Mouse (Mus musculus) lung, embryonic 16.5 days (tissue): ENCODE measurements at regions not wholly inside any gene's neighbourhood (a gene's known extent, or its start where the extent isn't known, plus 50 kb on each side); places are given as distances from the start of the nearest gene placed in this dataset.

Experiments
- ATAC-seq: fragments of 200-750 bp; cut with Nextera tagmentation; 2 replicates; pipeline ENCODE4 v1.8.0; 2017; ENCODE audit warnings: low read depth, mild to moderate bottlenecking, moderate library complexity
- H3K27ac ChIP-seq: fragments of 300-500 bp; sonication (generic); 2 replicates; pipeline ENCODE4 v1.5.1; 2014; ENCODE audit warnings: mild to moderate bottlenecking, control low read depth, low read length
- H3K27me3 ChIP-seq: fragments of 300-500 bp; sonication (generic); 2 replicates; pipeline ENCODE4 v1.6.1; 2014; ENCODE audit warnings: low read depth, low read length, mixed read lengths; ENCODE audit not compliant: control insufficient read depth, insufficient read depth
- H3K36me3 ChIP-seq: fragments of 300-500 bp; sonication (generic); 2 replicates; pipeline ENCODE4 v1.6.1; 2014; ENCODE audit warnings: low read length; ENCODE audit not compliant: control insufficient read depth, insufficient read depth
- H3K4me1 ChIP-seq: fragments of 300-500 bp; sonication (generic); replicated peaks from 2 replicates; pipeline ENCODE4 v1.6.1; 2014; ENCODE audit warnings: low read length, mixed read lengths; ENCODE audit not compliant: control insufficient read depth, insufficient read depth
- H3K4me2 ChIP-seq: fragments of 300-500 bp; sonication (generic); 2 replicates; pipeline ENCODE4 v1.6.1; 2014; ENCODE audit warnings: low read depth, low read length, control low read depth
- H3K4me3 ChIP-seq: fragments of 300-500 bp; sonication (generic); 2 replicates; pipeline ENCODE4 v1.5.1; 2014; ENCODE audit warnings: mild to moderate bottlenecking, low read length, control low read depth
- H3K9ac ChIP-seq: fragments of 300-500 bp; sonication (generic); 2 replicates; pipeline ENCODE4 v1.6.1; 2014; ENCODE audit warnings: low read length, control low read depth
- H3K9me3 ChIP-seq: fragments of 300-500 bp; sonication (generic); 2 replicates; pipeline ENCODE4 v1.6.1; 2016; ENCODE audit warnings: low read length; ENCODE audit not compliant: control insufficient read depth
- WGBS: fragments of 180-500 bp; shearing (Covaris S2); extraction: QIAGEN DNeasy Blood & Tissue Kit; methylation state at CpG from one replicate; pipeline ENCODE4 v1.1.7; 2014; 5-methylcytosine and 5-hydroxymethylcytosine counted together

DNA sequence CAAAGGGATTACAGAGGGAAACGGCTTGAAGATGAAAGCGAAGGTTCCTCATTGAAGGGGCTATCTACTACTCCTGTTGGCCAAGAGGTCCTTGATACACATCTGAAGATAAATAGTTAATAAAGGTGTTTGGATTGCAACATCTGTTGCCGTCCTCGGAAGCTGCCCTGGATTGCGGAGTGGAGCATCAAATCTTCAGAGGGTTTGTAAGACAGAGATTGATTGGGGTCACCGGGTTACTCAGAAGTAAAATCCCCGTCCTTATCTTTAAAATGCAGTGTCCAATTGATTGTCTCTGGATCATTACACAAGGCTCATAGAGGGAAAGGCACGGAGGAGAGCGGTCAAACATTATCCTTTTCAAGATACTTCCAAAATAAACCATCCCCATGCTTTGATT lies 212.4 kb upstream of the Hes1 start:
- peaks cover 9% of the 10 kb centered on the region for H3K4me1 ChIP-seq
- H3K36me3 ChIP-seq, result no peaks in the 10 kb centered on the region
- ATAC-seq, result no peak
- H3K9ac ChIP-seq, result no peak overlapping the region
- 25% methylated on average over 9 of the region's 9 CpGs for WGBS
- H3K27me3 ChIP-seq, result no peaks in the 10 kb centered on the region
- no peak overlapping the region for H3K4me3 ChIP-seq
- H3K9me3 ChIP-seq, result no peaks in the 10 kb centered on the region
- H3K27ac ChIP-seq, result no peak overlapping the region
- no peak overlapping the region for H3K4me2 ChIP-seq

- ATAC-seq, result no peak
- H3K27ac ChIP-seq, result no peak overlapping the region
- H3K9me3 ChIP-seq, result no peaks in the 10 kb centered on the region
- no peak overlapping the region for H3K4me3 ChIP-seq
- 0 out of 2 replicates have a peak, but pooled peaks cover 3% of the 10 kb centered on the region for H3K4me1 ChIP-seq
- no peak overlapping the region for H3K9ac ChIP-seq
- WGBS, result 65% methylated on average over 9 of the region's 9 CpGs
- no peaks in the 10 kb centered on the region for H3K27me3 ChIP-seq
- H3K4me2 ChIP-seq, result no peak overlapping the region
- no peaks in the 10 kb centered on the region for H3K36me3 ChIP-seq
These were observed 209.2 kb upstream of the Hes1 start for GRCm38 (mm10) chr16:29854805-29855565.

DNA sequence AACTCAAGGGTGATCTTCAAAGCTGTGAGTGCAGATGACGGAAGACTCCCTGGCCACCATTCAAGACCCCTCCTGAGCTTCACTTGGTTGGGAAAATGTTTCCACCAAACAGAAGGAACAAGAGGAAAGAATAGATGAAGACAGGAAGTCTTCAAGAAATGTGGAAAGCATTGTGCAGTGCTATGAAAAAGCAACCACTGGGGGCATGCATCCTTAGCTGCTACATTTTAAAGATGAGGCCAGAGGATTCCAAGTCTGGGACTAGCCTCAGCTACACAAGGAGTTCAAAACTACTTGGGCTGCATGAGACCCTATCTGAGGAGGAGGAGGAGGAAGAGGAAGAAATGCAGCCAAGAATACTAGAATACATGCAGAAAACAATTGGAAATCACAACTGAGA lies 207.6 kb upstream of the Hes1 start:
- H3K9ac ChIP-seq, result no peak overlapping the region
- H3K4me3 ChIP-seq, result no peak overlapping the region
- 0 out of 2 replicates have a peak, but pooled peaks cover 3% of the 10 kb centered on the region for H3K4me1 ChIP-seq
- no peaks in the 10 kb centered on the region for H3K27me3 ChIP-seq
- no peak overlapping the region for H3K27ac ChIP-seq
- WGBS, result 81% methylated on average over 1 of the region's 1 CpGs
- H3K36me3 ChIP-seq, result no peaks in the 10 kb centered on the region
- no peak for ATAC-seq
- H3K9me3 ChIP-seq, result no peaks in the 10 kb centered on the region
- H3K4me2 ChIP-seq, result no peak overlapping the region

DNA sequence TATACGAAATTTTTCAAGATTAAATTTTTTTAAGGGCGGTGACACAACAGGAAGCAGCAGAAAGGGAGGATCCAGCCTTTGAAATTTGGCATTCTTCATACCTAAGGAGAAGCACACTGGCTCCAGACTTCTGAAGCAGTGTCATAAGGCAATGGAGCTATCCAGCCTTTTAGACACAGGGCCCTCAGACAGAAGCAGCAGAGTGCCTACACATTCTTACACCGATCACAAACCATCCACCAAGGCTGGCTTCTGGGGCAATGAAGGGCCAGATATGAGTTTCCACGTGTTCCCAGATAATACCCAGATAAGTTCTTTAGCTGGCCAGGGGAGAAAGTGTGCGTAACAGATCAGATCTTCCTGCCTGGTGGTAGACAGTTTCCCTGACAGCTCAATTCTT lies 205.5 kb upstream of the Hes1 start:
- Histone ChIP-seq H3K4me1 (0 out of 2 replicates have a peak, but pooled peaks cover 3% of the 10 kb centered on the region), H3K4me2 (no peak overlapping the region), H3K4me3 (no peak overlapping the region), H3K27ac (no peak overlapping the region), H3K9me3 (no peaks in the 10 kb centered on the region), H3K36me3 (no peaks in the 10 kb centered on the region), H3K27me3 (no peaks in the 10 kb centered on the region), H3K9ac (no peak overlapping the region)
- ATAC-seq, result no peak
- WGBS, result 63% methylated on average over 5 of the region's 5 CpGs

- H3K4me3 ChIP-seq, result no peak overlapping the region
- ATAC-seq, result no peak
- WGBS, result 29% methylated on average over 6 of the region's 6 CpGs
- H3K27ac ChIP-seq, result no peak overlapping the region
- no peaks in the 10 kb centered on the region for H3K9me3 ChIP-seq
- no peaks in the 10 kb centered on the region for H3K36me3 ChIP-seq
- H3K9ac ChIP-seq, result no peak overlapping the region
- no peaks in the 10 kb centered on the region for H3K27me3 ChIP-seq
- no peak overlapping the region for H3K4me2 ChIP-seq
- 0 out of 2 replicates have a peak, but pooled peaks cover 3% of the 10 kb centered on the region for H3K4me1 ChIP-seq
These were observed 203.9 kb upstream of the Hes1 start for GRCm38 (mm10) chr16:29860306-29860705.

- no peak for ATAC-seq
- 29% methylated on average over 4 of the region's 4 CpGs for WGBS
- H3K36me3 ChIP-seq, result no peaks in the 10 kb centered on the region
These were observed 203.1 kb upstream of the Hes1 start for GRCm38 (mm10) chr16:29861056-29861455.

GRCm38 (mm10) chr16:29865075-29865740 lies 199.0 kb upstream of the Hes1 start:
- ATAC-seq, result peak; percentile 64; the same call in 1 of the 2 replicates
- WGBS, result 59% methylated on average over 17 of the region's 17 CpGs
- H3K36me3 ChIP-seq, result no peaks in the 10 kb centered on the region

More at GRCm38 (mm10) chr16:29861056-29861455, 203.1 kb upstream of the Hes1 start:
- no peaks in the 10 kb centered on the region for H3K9me3 ChIP-seq
- H3K27ac ChIP-seq, result no peak overlapping the region
- H3K4me1 ChIP-seq, result 0 out of 2 replicates have a peak, but pooled peaks cover 2% of the 10 kb centered on the region
- no peak overlapping the region for H3K4me3 ChIP-seq
- H3K9ac ChIP-seq, result no peak overlapping the region
- no peaks in the 10 kb centered on the region for H3K27me3 ChIP-seq
- no peak overlapping the region for H3K4me2 ChIP-seq

DNA sequence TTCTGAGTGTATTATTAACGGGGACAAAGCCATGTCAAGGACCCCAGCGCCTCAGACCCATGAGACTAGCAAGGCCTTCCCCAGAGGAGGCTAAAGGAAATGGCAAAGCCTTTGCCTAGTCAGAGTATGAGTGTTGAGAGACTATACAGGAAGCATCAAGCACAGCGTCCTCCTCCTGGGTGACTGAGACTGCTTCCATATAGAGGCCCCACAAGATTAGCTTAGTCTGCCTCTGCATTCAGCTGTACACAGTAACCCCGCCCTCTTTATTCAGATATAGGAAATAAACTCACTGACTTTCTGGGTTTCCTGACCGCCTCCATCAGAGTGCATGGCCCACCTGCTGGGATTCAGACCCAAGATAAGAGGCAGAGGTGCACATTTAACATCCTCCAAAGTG lies 192.8 kb upstream of the Hes1 start:
- Histone ChIP-seq H3K9ac (no peak overlapping the region), H3K36me3 (no peaks in the 10 kb centered on the region), H3K27ac (no peak overlapping the region), H3K27me3 (no peaks in the 10 kb centered on the region), H3K9me3 (no peaks in the 10 kb centered on the region), H3K4me1 (no peaks in the 10 kb centered on the region), H3K4me2 (no peak overlapping the region), H3K4me3 (no peak overlapping the region)
- WGBS, result 76% methylated on average over 5 of the region's 5 CpGs
- ATAC-seq, result no peak

More at GRCm38 (mm10) chr16:29865075-29865740, 199.0 kb upstream of the Hes1 start:
- Histone ChIP-seq H3K4me2 (no peak overlapping the region), H3K9me3 (no peaks in the 10 kb centered on the region), H3K27me3 (no peaks in the 10 kb centered on the region), H3K4me1 (no peaks in the 10 kb centered on the region), H3K4me3 (no peak overlapping the region), H3K9ac (no peak overlapping the region), H3K27ac (no peak overlapping the region)

- H3K27ac ChIP-seq, result no peak overlapping the region
- H3K4me3 ChIP-seq, result no peak overlapping the region
- ATAC-seq, result no peak; the same call in 1 of the 2 replicates
- H3K4me2 ChIP-seq, result no peak overlapping the region
- 38% methylated on average over 8 of the region's 8 CpGs for WGBS
- peaks cover 4% of the 10 kb centered on the region for H3K4me1 ChIP-seq
- no peak overlapping the region for H3K9ac ChIP-seq
- no peaks in the 10 kb centered on the region for H3K9me3 ChIP-seq
- H3K36me3 ChIP-seq, result no peaks in the 10 kb centered on the region
- no peaks in the 10 kb centered on the region for H3K27me3 ChIP-seq
These were observed 188.0 kb upstream of the Hes1 start for GRCm38 (mm10) chr16:29876196-29876595.
